Mouse (Mus musculus): Measurements from ENCODE around the gene Coq3. TPM values are rescaled to one million over a fixed set of nuclear protein-coding genes. Genes with fewer than 3 reads are reported as not detected.

Coq3 gene
- polyA plus RNA-seq, 1 experiment from 2014 or later: 18.0 TPM

DNA sequence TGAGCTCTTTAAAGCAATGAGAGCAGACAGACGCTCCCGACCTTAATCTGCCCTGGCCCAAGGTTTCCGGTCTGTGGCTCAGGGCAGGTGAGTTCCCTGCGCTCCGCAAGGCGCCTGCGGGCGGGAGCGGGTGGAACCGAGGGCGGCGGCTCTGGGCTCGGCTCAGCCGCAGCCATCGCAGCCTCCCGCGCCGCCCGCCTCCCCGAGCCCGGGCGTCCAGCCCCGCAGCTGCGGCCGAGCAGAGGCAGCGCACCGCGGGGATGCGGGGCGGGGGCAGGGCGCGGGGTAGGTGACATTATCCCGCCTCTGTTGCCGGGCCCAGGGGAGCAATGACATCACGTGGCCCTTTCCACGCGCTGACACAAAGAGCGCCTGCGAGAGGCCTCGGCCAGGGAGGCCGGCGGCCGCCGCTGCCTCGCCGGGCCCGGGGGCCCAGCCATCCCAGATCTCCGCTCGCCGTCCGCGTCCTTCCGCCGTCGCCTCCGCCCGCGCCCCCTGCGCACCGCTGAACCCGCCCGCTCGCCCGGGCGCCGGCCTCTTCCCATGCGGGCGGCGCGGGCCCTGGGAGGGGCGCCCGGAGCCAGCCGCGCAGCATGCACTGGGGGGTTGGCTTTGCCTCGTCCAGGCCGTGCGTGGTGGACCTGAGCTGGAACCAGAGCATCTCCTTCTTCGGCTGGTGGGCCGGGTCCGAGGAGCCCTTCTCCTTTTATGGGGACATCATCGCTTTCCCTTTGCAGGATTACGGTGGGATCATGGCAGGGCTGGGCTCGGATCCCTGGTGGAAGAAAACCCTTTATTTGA is 51.7 kb downstream of the Coq3 start, which contains the start of gene Faxc:
Gene Faxc, plus strand, starts transcription at position 359 of the 801 bp plus-strand sequence.
- H3K27ac ChIP-seq (ENCODE audit: low read depth, low read length): peak within 1 kb of the TSS; percentile 95
- H3K4me1 ChIP-seq (ENCODE audit: control insufficient read depth, insufficient read depth, low read length): peaks cover 18% of the 10 kb centered on the region
- H3K9ac ChIP-seq (ENCODE audit: low read length): peak within 1 kb of the TSS; percentile 99
- peaks cover 5% of the 10 kb centered on the region; the same call in 1 of the 2 replicates for H3K36me3 ChIP-seq (ENCODE audit: control insufficient read depth, insufficient read depth, low read length)
- H3K9me3 ChIP-seq (replicated peaks; ENCODE audit: control insufficient read depth, low read length): no peaks in the 10 kb centered on the region
- H3K4me2 ChIP-seq (ENCODE audit: low read length): peak within 1 kb of the TSS; percentile 76
- peak within 1 kb of the TSS; percentile 81 for H3K4me3 ChIP-seq (ENCODE audit: low read depth, low read length)
- DNase-seq (ENCODE audit: low spot score) (peak; percentile 75), ATAC-seq (peak; percentile 90)
- no peaks in the 10 kb centered on the region for H3K27me3 ChIP-seq (replicated peaks; ENCODE audit: control insufficient read depth, insufficient read depth, low read length)
- WGBS: under 1% methylated on average over 67 of the region's 83 CpGs

DNA sequence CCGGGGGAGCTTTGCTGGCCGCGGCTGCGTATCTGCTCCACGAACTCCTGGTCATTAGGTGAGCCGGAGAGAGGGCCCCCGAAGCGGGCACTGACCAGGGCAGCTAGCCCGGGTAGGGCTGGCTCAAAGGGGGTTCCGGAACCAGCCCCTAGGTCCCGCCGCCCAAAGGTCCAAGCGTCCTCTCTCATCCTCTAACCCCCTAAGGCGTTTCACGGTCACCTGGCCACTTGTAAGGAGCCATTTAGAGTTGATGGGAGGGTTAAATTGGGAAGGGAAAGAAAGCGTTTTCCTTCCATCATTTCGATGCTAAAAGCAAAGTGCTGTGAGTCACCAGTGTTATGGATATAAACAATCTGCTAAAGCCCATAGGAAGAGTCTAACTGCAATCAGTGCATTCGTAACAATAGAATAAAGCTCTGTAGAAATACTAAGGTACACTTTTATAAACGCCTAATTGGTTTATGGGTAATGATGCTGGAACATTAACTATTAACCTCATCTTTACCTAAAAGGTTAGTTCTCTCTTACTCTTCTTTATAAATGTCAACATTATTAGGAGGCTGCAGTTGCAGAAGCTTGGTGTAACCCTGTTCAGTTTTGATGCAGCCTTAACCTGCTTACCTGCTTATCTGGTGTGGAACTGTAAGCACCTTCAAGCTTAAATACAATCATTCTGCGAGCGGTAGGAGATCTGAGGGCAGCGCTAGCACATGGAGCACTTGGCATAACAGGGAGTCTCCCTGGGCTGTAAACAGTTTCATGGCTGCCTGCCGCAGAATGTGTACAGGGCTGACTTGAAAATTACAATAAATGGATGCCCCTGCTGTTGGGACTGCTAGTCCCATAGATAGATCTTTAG is 52.5 kb downstream of the Coq3 start:
- WGBS: 7% methylated on average over 23 of the region's 23 CpGs
- Histone ChIP-seq H3K4me2 (ENCODE audit: low read length) (peak overlapping the region; percentile 76), H3K9ac (ENCODE audit: low read length) (peak overlapping the region; percentile 99), H3K27ac (ENCODE audit: low read depth, low read length) (peak overlapping the region; percentile 95), H3K9me3 (replicated peaks; ENCODE audit: control insufficient read depth, low read length) (no peaks in the 10 kb centered on the region), H3K4me3 (ENCODE audit: low read depth, low read length) (peak overlapping the region; percentile 81), H3K4me1 (ENCODE audit: control insufficient read depth, insufficient read depth, low read length) (peaks cover 18% of the 10 kb centered on the region), H3K27me3 (replicated peaks; ENCODE audit: control insufficient read depth, insufficient read depth, low read length) (no peaks in the 10 kb centered on the region), H3K36me3 (ENCODE audit: control insufficient read depth, insufficient read depth, low read length) (peaks cover 8% of the 10 kb centered on the region)
- DNase-seq (ENCODE audit: low spot score) (peak; percentile 44), ATAC-seq (peak; percentile 37; the same call in 1 of the 2 replicates)

DNA sequence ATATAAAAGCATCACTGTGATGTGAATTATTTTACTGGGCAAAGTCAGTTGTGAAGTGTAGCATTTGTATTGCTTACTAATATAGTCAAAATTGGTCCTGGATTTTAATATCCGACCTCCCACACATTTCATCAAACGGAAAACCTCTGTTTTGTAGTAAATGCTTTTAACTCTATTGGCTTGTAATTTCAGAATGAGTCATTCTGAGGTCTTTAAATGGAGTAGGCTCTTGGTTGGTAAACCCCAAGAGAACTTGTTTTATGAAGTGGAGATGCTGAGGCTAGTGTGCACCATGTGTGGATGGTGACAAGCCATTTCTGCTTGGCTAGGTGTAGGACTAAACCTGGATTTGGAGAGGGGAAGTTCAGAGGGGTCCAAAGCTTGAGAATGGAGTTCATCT is 55.9 kb downstream of the Coq3 start:
- 89% methylated on average over 2 of the region's 2 CpGs for WGBS
- Histone ChIP-seq H3K9me3 (replicated peaks; ENCODE audit: control insufficient read depth, low read length) (no peaks in the 10 kb centered on the region), H3K36me3 (ENCODE audit: control insufficient read depth, insufficient read depth, low read length) (peaks cover 10% of the 10 kb centered on the region), H3K27me3 (replicated peaks; ENCODE audit: control insufficient read depth, insufficient read depth, low read length) (no peaks in the 10 kb centered on the region), H3K9ac (ENCODE audit: low read length) (no peak overlapping the region), H3K27ac (ENCODE audit: low read depth, low read length) (no peak overlapping the region), H3K4me1 (ENCODE audit: control insufficient read depth, insufficient read depth, low read length) (peaks cover 18% of the 10 kb centered on the region), H3K4me3 (ENCODE audit: low read depth, low read length) (no peak overlapping the region), H3K4me2 (ENCODE audit: low read length) (no peak overlapping the region)
- DNase-seq (ENCODE audit: low spot score) (no peak), ATAC-seq (no peak)

DNA sequence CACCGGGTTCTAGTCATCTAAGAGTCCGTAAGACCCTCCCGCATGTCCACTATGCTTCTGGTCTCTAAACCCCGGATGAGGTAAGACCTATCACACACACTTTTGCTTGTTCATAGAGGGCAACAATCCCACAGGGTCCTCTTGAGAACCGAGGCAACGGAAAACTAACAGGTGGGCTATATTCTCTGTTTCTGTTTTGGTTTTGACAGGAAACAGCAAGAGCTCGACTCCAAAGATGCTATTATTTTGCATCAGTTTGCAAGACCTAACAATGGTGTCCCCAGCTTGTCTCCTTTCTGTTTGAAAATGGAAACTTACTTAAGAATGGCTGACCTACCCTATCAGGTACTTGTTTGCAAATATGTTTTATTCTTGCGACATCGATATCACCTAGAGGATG is 57.0 kb downstream of the Coq3 start:
- 95% methylated on average over 9 of the region's 9 CpGs for WGBS
- Histone ChIP-seq H3K9me3 (replicated peaks; ENCODE audit: control insufficient read depth, low read length) (no peaks in the 10 kb centered on the region), H3K36me3 (ENCODE audit: control insufficient read depth, insufficient read depth, low read length) (peaks cover 10% of the 10 kb centered on the region), H3K4me1 (ENCODE audit: control insufficient read depth, insufficient read depth, low read length) (peaks cover 18% of the 10 kb centered on the region), H3K9ac (ENCODE audit: low read length) (no peak overlapping the region), H3K4me2 (ENCODE audit: low read length) (no peak overlapping the region), H3K4me3 (ENCODE audit: low read depth, low read length) (no peak overlapping the region), H3K27ac (ENCODE audit: low read depth, low read length) (no peak overlapping the region), H3K27me3 (replicated peaks; ENCODE audit: control insufficient read depth, insufficient read depth, low read length) (no peaks in the 10 kb centered on the region)
- no peak for ATAC-seq
- no peak for DNase-seq (ENCODE audit: low spot score)

DNA sequence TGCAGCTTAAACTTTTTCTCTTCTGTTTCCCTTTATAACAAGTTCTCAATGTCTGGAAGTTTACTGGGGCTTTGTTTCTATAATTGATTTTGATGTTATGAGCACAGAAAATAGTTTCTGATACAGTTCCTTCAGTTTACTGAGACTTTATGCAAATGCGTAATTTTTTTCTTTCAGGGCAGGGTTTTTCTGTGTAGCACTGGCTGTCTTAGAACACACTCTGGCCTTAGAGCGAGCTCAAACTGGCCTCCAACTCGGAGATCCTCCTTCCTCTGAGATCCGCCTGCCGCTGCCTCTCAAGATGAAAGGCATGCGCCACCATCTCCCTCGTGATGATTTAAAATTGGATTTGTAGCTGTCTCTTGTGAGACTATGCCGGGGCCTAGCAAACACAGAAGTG is 58.4 kb downstream of the Coq3 start:
- H3K4me3 ChIP-seq (ENCODE audit: low read depth, low read length): no peak overlapping the region
- peaks cover 10% of the 10 kb centered on the region for H3K36me3 ChIP-seq (ENCODE audit: control insufficient read depth, insufficient read depth, low read length)
- ATAC-seq (no peak), DNase-seq (ENCODE audit: low spot score) (no peak)
- H3K9me3 ChIP-seq (replicated peaks; ENCODE audit: control insufficient read depth, low read length): no peaks in the 10 kb centered on the region
- H3K4me1 ChIP-seq (ENCODE audit: control insufficient read depth, insufficient read depth, low read length): peaks cover 11% of the 10 kb centered on the region
- 86% methylated on average over 8 of the region's 8 CpGs for WGBS
- no peak overlapping the region for H3K27ac ChIP-seq (ENCODE audit: low read depth, low read length)
- no peak overlapping the region for H3K4me2 ChIP-seq (ENCODE audit: low read length)
- H3K27me3 ChIP-seq (replicated peaks; ENCODE audit: control insufficient read depth, insufficient read depth, low read length): no peaks in the 10 kb centered on the region
- no peak overlapping the region for H3K9ac ChIP-seq (ENCODE audit: low read length)

DNA sequence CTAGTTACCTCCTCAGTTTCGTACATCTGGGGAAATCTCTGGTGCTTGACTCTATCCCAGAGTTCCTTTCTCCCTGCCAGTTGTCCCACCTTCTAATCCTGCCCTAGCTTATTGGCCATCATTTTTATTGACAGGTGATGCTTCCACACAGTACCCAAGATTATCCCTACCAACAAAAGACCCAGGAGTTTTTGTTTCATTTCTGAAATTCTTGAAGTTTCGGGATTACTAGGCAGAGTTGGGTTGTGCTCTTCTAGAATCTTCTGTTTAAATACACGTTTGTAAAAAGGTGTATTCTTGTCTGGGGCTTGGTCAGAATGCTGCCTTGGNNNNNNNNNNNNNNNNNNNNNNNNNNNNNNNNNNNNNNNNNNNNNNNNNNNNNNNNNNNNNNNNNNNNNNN is 65.2 kb downstream of the Coq3 start:
- no peaks in the 10 kb centered on the region for H3K9me3 ChIP-seq (replicated peaks; ENCODE audit: control insufficient read depth, low read length)
- H3K4me1 ChIP-seq (ENCODE audit: control insufficient read depth, insufficient read depth, low read length): no peaks in the 10 kb centered on the region
- WGBS: 88% methylated on average over 3 of the region's 3 CpGs
- no peaks in the 10 kb centered on the region for H3K27me3 ChIP-seq (replicated peaks; ENCODE audit: control insufficient read depth, insufficient read depth, low read length)
- H3K4me2 ChIP-seq (ENCODE audit: low read length): no peak overlapping the region
- no peak overlapping the region for H3K9ac ChIP-seq (ENCODE audit: low read length)
- peaks cover 24% of the 10 kb centered on the region for H3K36me3 ChIP-seq (ENCODE audit: control insufficient read depth, insufficient read depth, low read length)
- ATAC-seq (no peak), DNase-seq (ENCODE audit: low spot score) (no peak)
- H3K27ac ChIP-seq (ENCODE audit: low read depth, low read length): no peak overlapping the region
- no peak overlapping the region for H3K4me3 ChIP-seq (ENCODE audit: low read depth, low read length)

DNA sequence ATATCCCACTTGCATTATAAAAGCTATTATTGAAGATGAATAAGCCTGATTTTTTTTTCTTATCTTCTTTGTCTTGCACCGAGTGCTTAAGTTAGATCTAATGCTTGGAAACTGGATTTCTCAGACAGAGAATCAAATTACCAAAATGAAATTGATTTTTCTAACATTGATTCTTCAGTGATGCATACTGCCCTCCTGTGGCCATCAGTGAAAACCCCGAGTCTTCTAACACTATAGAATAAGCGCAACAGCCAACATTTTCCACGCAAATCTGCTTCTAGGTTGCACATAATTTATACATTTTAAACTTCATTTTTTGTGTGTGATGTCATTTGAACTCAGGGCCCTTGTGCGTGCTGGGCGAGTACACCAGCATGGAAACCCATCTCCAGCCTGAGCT is 72.0 kb downstream of the Coq3 start:
- peaks cover 39% of the 10 kb centered on the region for H3K36me3 ChIP-seq (ENCODE audit: control insufficient read depth, insufficient read depth, low read length)
- peak; percentile 53 for ATAC-seq
- peak; percentile 78 for DNase-seq (ENCODE audit: low spot score)
- WGBS: 43% methylated on average over 6 of the region's 6 CpGs
- H3K4me2 ChIP-seq (ENCODE audit: low read length): no peak overlapping the region
- no peaks in the 10 kb centered on the region for H3K27me3 ChIP-seq (replicated peaks; ENCODE audit: control insufficient read depth, insufficient read depth, low read length)
- no peak overlapping the region for H3K4me3 ChIP-seq (ENCODE audit: low read depth, low read length)
- no peaks in the 10 kb centered on the region for H3K9me3 ChIP-seq (replicated peaks; ENCODE audit: control insufficient read depth, low read length)
- H3K27ac ChIP-seq (ENCODE audit: low read depth, low read length): no peak overlapping the region
- H3K4me1 ChIP-seq (ENCODE audit: control insufficient read depth, insufficient read depth, low read length): no peaks in the 10 kb centered on the region
- no peak overlapping the region for H3K9ac ChIP-seq (ENCODE audit: low read length)

DNA sequence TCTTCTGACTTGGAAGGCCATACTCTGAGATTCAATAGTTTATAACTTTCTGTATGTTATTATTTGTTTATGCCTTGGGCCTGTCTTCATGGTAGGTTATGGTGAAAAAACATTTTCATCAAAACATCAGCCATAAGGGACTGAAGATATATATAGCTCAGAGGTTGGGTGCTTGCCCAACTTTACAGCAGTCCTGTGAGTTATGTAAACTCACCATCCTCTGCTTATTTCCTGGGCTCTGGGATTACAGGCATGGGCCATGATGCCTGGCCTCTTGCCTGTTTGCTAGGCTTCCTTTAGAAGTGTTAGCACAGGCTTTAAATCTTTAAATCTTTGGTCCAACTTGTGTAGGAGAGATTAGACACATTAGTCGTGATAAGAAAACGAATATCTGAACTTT is 72.8 kb downstream of the Coq3 start:
- no peaks in the 10 kb centered on the region for H3K27me3 ChIP-seq (replicated peaks; ENCODE audit: control insufficient read depth, insufficient read depth, low read length)
- ATAC-seq (no peak), DNase-seq (ENCODE audit: low spot score) (no peak)
- 85% methylated on average over 2 of the region's 2 CpGs for WGBS
- H3K27ac ChIP-seq (ENCODE audit: low read depth, low read length): no peak overlapping the region
- no peak overlapping the region for H3K4me2 ChIP-seq (ENCODE audit: low read length)
- no peaks in the 10 kb centered on the region for H3K4me1 ChIP-seq (ENCODE audit: control insufficient read depth, insufficient read depth, low read length)
- no peak overlapping the region for H3K9ac ChIP-seq (ENCODE audit: low read length)
- no peaks in the 10 kb centered on the region for H3K9me3 ChIP-seq (replicated peaks; ENCODE audit: control insufficient read depth, low read length)
- H3K36me3 ChIP-seq (ENCODE audit: control insufficient read depth, insufficient read depth, low read length): peaks cover 43% of the 10 kb centered on the region
- H3K4me3 ChIP-seq (ENCODE audit: low read depth, low read length): no peak overlapping the region
